Mouse (Mus musculus) ES-CJ7 (cell line): ENCODE data around the gene Pfn4.
"Not testable (repeated sequence)": the region's sequence is repeated elsewhere in the genome, so short reads cannot be mapped to it uniquely, and the experiment has no call there.

Experiments
- DNase-seq: peaks from one replicate; pipeline ENCODE4 v3.0.0; 2011; ENCODE audit warnings: low read depth, low spot score

Gene Pfn4

GRCm38 (mm10) chr12:4768492-4769332 is at the start of gene Pfn4, which contains the start of gene Fam228b:
Pfn4 (plus strand) TSS chr12:4769022.
Fam228b (minus strand) TSS chr12:4769267.
- peak; percentile 95 for DNase-seq

GRCm38 (mm10) chr12:4719066-4719761 is 49.6 kb upstream of the Pfn4 start:
- DNase-seq, result peak; percentile 17

- DNase-seq, result peak; percentile 91
Measured at GRCm38 (mm10) chr12:4719762-4720754, 48.8 kb upstream of the Pfn4 start.

- peak; percentile 59 for DNase-seq
Measured at GRCm38 (mm10) chr12:4729165-4729564, 39.7 kb upstream of the Pfn4 start.

- DNase-seq, result no peak
Measured at GRCm38 (mm10) chr12:4731629-4732028, 37.2 kb upstream of the Pfn4 start.

GRCm38 (mm10) chr12:4732332-4732731 is 36.5 kb upstream of the Pfn4 start:
- DNase-seq, result no peak

GRCm38 (mm10) chr12:4738031-4738576 is 30.7 kb upstream of the Pfn4 start, which contains the start of gene Fam228a:
Fam228a (minus strand) TSS chr12:4738430.
- DNase-seq, result no peak

- no peak for DNase-seq
Measured at GRCm38 (mm10) chr12:4740823-4741222, 28.0 kb upstream of the Pfn4 start.

GRCm38 (mm10) chr12:4742183-4742582 is 26.6 kb upstream of the Pfn4 start:
- DNase-seq, result no peak

- no peak for DNase-seq
Measured at GRCm38 (mm10) chr12:4744486-4744885, 24.3 kb upstream of the Pfn4 start.

- not testable (repeated sequence) for DNase-seq
Measured at GRCm38 (mm10) chr12:4754451-4754850, 14.4 kb upstream of the Pfn4 start.

GRCm38 (mm10) chr12:4757060-4757459 is 11.8 kb upstream of the Pfn4 start:
- no peak for DNase-seq

GRCm38 (mm10) chr12:4769333-4769723 is 506 bp downstream of the Pfn4 start:
- no peak for DNase-seq

GRCm38 (mm10) chr12:4774895-4775587 is 6.2 kb downstream of the Pfn4 start:
- DNase-seq, result no peak

- no peak for DNase-seq
Measured at GRCm38 (mm10) chr12:4775588-4775949, 6.7 kb downstream of the Pfn4 start.

- no peak for DNase-seq
Measured at GRCm38 (mm10) chr12:4777734-4778133, 8.9 kb downstream of the Pfn4 start.

- no peak for DNase-seq
Measured at GRCm38 (mm10) chr12:4780245-4780644, 11.4 kb downstream of the Pfn4 start.

GRCm38 (mm10) chr12:4781270-4781669 is 12.4 kb downstream of the Pfn4 start:
- no peak for DNase-seq

GRCm38 (mm10) chr12:4781725-4782404 is 13.0 kb downstream of the Pfn4 start:
- not testable (repeated sequence) for DNase-seq

GRCm38 (mm10) chr12:4783598-4783997 is 14.8 kb downstream of the Pfn4 start:
- no peak for DNase-seq
